Mouse (Mus musculus): Measurements from ENCODE around the gene Dkk2. TPM values are rescaled to one million over a fixed set of nuclear protein-coding genes. Genes with fewer than 3 reads are reported as not detected.

Gene Dkk2
- polyA plus RNA-seq, 1 experiment, result 0.31 TPM

GRCm38 (mm10) chr3:132129730-132130274 is 44.7 kb downstream of the Dkk2 start:
- no peak overlapping the region for H3K9ac ChIP-seq (ENCODE audit: low read depth, poor library complexity, severe bottlenecking)
- no peaks in the 10 kb centered on the region for H3K27me3 ChIP-seq (ENCODE audit: control insufficient read depth, insufficient read depth, low read length, poor library complexity, severe bottlenecking)
- TF ChIP-seq POLR2A (IDR thresholded peaks at IDR 0.05; ENCODE audit: insufficient read depth, low read length), result no peak
- TF ChIP-seq CTCF (IDR thresholded peaks at IDR 0.05; ENCODE audit: low read depth, low read length), result no peak
- TF ChIP-seq EP300 (IDR thresholded peaks at IDR 0.05; ENCODE audit: insufficient read depth, low read depth, low read length), result no peak
- H3K4me1 ChIP-seq (ENCODE audit: control insufficient read depth, insufficient read depth, low read length), result no peaks in the 10 kb centered on the region
- no peak overlapping the region for H3K4me3 ChIP-seq (ENCODE audit: low read depth, low read length)
- H3K27ac ChIP-seq (ENCODE audit: insufficient read depth, low read length), result no peak overlapping the region
- H3K9me3 ChIP-seq (replicated peaks; ENCODE audit: control insufficient read depth, insufficient read depth, low read length, poor library complexity, severe bottlenecking), result no peaks in the 10 kb centered on the region
- H3K36me3 ChIP-seq (ENCODE audit: control insufficient read depth, insufficient read depth, low read length, poor library complexity, severe bottlenecking), result no peaks in the 10 kb centered on the region

GRCm38 (mm10) chr3:132130781-132131180 is 45.7 kb downstream of the Dkk2 start:
- TF ChIP-seq EP300 (IDR thresholded peaks at IDR 0.05; ENCODE audit: insufficient read depth, low read depth, low read length), result no peak
- no peak for TF ChIP-seq CTCF (IDR thresholded peaks at IDR 0.05; ENCODE audit: low read depth, low read length)
- no peak for TF ChIP-seq POLR2A (IDR thresholded peaks at IDR 0.05; ENCODE audit: insufficient read depth, low read length)
- H3K27me3 ChIP-seq (ENCODE audit: control insufficient read depth, insufficient read depth, low read length, poor library complexity, severe bottlenecking), result no peaks in the 10 kb centered on the region
- H3K4me3 ChIP-seq (ENCODE audit: low read depth, low read length), result no peak overlapping the region
- H3K27ac ChIP-seq (ENCODE audit: insufficient read depth, low read length), result no peak overlapping the region
- H3K9ac ChIP-seq (ENCODE audit: low read depth, poor library complexity, severe bottlenecking), result no peak overlapping the region
- H3K4me1 ChIP-seq (ENCODE audit: control insufficient read depth, insufficient read depth, low read length), result no peaks in the 10 kb centered on the region
- no peaks in the 10 kb centered on the region for H3K9me3 ChIP-seq (replicated peaks; ENCODE audit: control insufficient read depth, insufficient read depth, low read length, poor library complexity, severe bottlenecking)
- H3K36me3 ChIP-seq (ENCODE audit: control insufficient read depth, insufficient read depth, low read length, poor library complexity, severe bottlenecking), result no peaks in the 10 kb centered on the region

- Histone ChIP-seq H3K9ac (ENCODE audit: low read depth, poor library complexity, severe bottlenecking) (no peak overlapping the region), H3K4me3 (ENCODE audit: low read depth, low read length) (no peak overlapping the region), H3K9me3 (replicated peaks; ENCODE audit: control insufficient read depth, insufficient read depth, low read length, poor library complexity, severe bottlenecking) (no peaks in the 10 kb centered on the region), H3K36me3 (ENCODE audit: control insufficient read depth, insufficient read depth, low read length, poor library complexity, severe bottlenecking) (no peaks in the 10 kb centered on the region), H3K4me1 (ENCODE audit: control insufficient read depth, insufficient read depth, low read length) (no peaks in the 10 kb centered on the region), H3K27ac (ENCODE audit: insufficient read depth, low read length) (no peak overlapping the region), H3K27me3 (ENCODE audit: control insufficient read depth, insufficient read depth, low read length, poor library complexity, severe bottlenecking) (no peaks in the 10 kb centered on the region)
- TF ChIP-seq POLR2A (IDR thresholded peaks at IDR 0.05; ENCODE audit: insufficient read depth, low read length) (no peak), CTCF (IDR thresholded peaks at IDR 0.05; ENCODE audit: low read depth, low read length) (no peak)
These were observed 46.8 kb downstream of the Dkk2 start for GRCm38 (mm10) chr3:132131939-132132338.

- no peaks in the 10 kb centered on the region for H3K4me1 ChIP-seq (ENCODE audit: control insufficient read depth, insufficient read depth, low read length)
- H3K9me3 ChIP-seq (replicated peaks; ENCODE audit: control insufficient read depth, insufficient read depth, low read length, poor library complexity, severe bottlenecking), result no peaks in the 10 kb centered on the region
- TF ChIP-seq CTCF (IDR thresholded peaks at IDR 0.05; ENCODE audit: low read depth, low read length) (no peak), EP300 (IDR thresholded peaks at IDR 0.05; ENCODE audit: insufficient read depth, low read depth, low read length) (no peak), POLR2A (IDR thresholded peaks at IDR 0.05; ENCODE audit: insufficient read depth, low read length) (no peak)
- no peaks in the 10 kb centered on the region for H3K36me3 ChIP-seq (ENCODE audit: control insufficient read depth, insufficient read depth, low read length, poor library complexity, severe bottlenecking)
- H3K4me3 ChIP-seq (ENCODE audit: low read depth, low read length), result no peak overlapping the region
- H3K27me3 ChIP-seq (ENCODE audit: control insufficient read depth, insufficient read depth, low read length, poor library complexity, severe bottlenecking), result no peaks in the 10 kb centered on the region
- H3K27ac ChIP-seq (ENCODE audit: insufficient read depth, low read length), result no peak overlapping the region
- no peak overlapping the region for H3K9ac ChIP-seq (ENCODE audit: low read depth, poor library complexity, severe bottlenecking)
These were observed 49.4 kb downstream of the Dkk2 start for GRCm38 (mm10) chr3:132134502-132134901.

GRCm38 (mm10) chr3:132137802-132138378 is 52.8 kb downstream of the Dkk2 start:
- Histone ChIP-seq H3K4me1 (ENCODE audit: control insufficient read depth, insufficient read depth, low read length) (no peaks in the 10 kb centered on the region), H3K9me3 (replicated peaks; ENCODE audit: control insufficient read depth, insufficient read depth, low read length, poor library complexity, severe bottlenecking) (no peaks in the 10 kb centered on the region), H3K4me3 (ENCODE audit: low read depth, low read length) (no peak overlapping the region), H3K36me3 (ENCODE audit: control insufficient read depth, insufficient read depth, low read length, poor library complexity, severe bottlenecking) (no peaks in the 10 kb centered on the region), H3K27me3 (ENCODE audit: control insufficient read depth, insufficient read depth, low read length, poor library complexity, severe bottlenecking) (no peaks in the 10 kb centered on the region; the same call in 1 of the 2 replicates), H3K9ac (ENCODE audit: low read depth, poor library complexity, severe bottlenecking) (no peak overlapping the region), H3K27ac (ENCODE audit: insufficient read depth, low read length) (no peak overlapping the region)
- TF ChIP-seq POLR2A (IDR thresholded peaks at IDR 0.05; ENCODE audit: insufficient read depth, low read length) (no peak), CTCF (IDR thresholded peaks at IDR 0.05; ENCODE audit: low read depth, low read length) (no peak), EP300 (IDR thresholded peaks at IDR 0.05; ENCODE audit: insufficient read depth, low read depth, low read length) (no peak)

GRCm38 (mm10) chr3:132141031-132141430 is 55.9 kb downstream of the Dkk2 start:
- Histone ChIP-seq H3K4me1 (ENCODE audit: control insufficient read depth, insufficient read depth, low read length) (no peaks in the 10 kb centered on the region), H3K9ac (ENCODE audit: low read depth, poor library complexity, severe bottlenecking) (no peak overlapping the region), H3K36me3 (ENCODE audit: control insufficient read depth, insufficient read depth, low read length, poor library complexity, severe bottlenecking) (no peaks in the 10 kb centered on the region), H3K27ac (ENCODE audit: insufficient read depth, low read length) (no peak overlapping the region), H3K9me3 (replicated peaks; ENCODE audit: control insufficient read depth, insufficient read depth, low read length, poor library complexity, severe bottlenecking) (no peaks in the 10 kb centered on the region), H3K4me3 (ENCODE audit: low read depth, low read length) (no peak overlapping the region), H3K27me3 (ENCODE audit: control insufficient read depth, insufficient read depth, low read length, poor library complexity, severe bottlenecking) (no peaks in the 10 kb centered on the region; the same call in 1 of the 2 replicates)
- no peak for TF ChIP-seq POLR2A (IDR thresholded peaks at IDR 0.05; ENCODE audit: insufficient read depth, low read length)
- no peak for TF ChIP-seq CTCF (IDR thresholded peaks at IDR 0.05; ENCODE audit: low read depth, low read length)
- no peak for TF ChIP-seq EP300 (IDR thresholded peaks at IDR 0.05; ENCODE audit: insufficient read depth, low read depth, low read length)
